Mouse (Mus musculus): ENCODE measurements at regions not wholly inside any gene's neighbourhood (a gene's known extent, or its start where the extent isn't known, plus 50 kb on each side); places are given as distances from the start of the nearest gene placed in this dataset.

GRCm38 (mm10) chr17:85872903-85873413, 184.9 kb upstream of the Six2 start:
- no peak for DNase-seq (ENCODE audit: low spot score)
- Histone ChIP-seq H3K36me3 (replicated peaks; ENCODE audit: control insufficient read depth, insufficient read depth) (no peaks in the 10 kb centered on the region), H3K27ac (no peak overlapping the region), H3K4me3 (replicated peaks; ENCODE audit: low read length) (no peak overlapping the region), H3K4me2 (replicated peaks) (no peak overlapping the region), H3K27me3 (ENCODE audit: control insufficient read depth, insufficient read depth, low read length) (no peaks in the 10 kb centered on the region), H3K4me1 (replicated peaks; ENCODE audit: control insufficient read depth, insufficient read depth, low read length) (peaks cover 19% of the 10 kb centered on the region), H3K9me3 (ENCODE audit: control insufficient read depth, low read length) (no peaks in the 10 kb centered on the region), H3K9ac (no peak overlapping the region)
- ATAC-seq (ENCODE audit: low FRiP score): no peak
- 50% methylated on average over 6 of the region's 6 CpGs for WGBS

- Histone ChIP-seq H3K9me3 (ENCODE audit: control insufficient read depth, low read length) (no peaks in the 10 kb centered on the region), H3K4me1 (replicated peaks; ENCODE audit: control insufficient read depth, insufficient read depth, low read length) (peaks cover 19% of the 10 kb centered on the region), H3K4me3 (replicated peaks; ENCODE audit: low read length) (no peak overlapping the region), H3K27me3 (ENCODE audit: control insufficient read depth, insufficient read depth, low read length) (no peaks in the 10 kb centered on the region; the same call in 1 of the 2 replicates), H3K9ac (no peak overlapping the region), H3K36me3 (replicated peaks; ENCODE audit: control insufficient read depth, insufficient read depth) (no peaks in the 10 kb centered on the region), H3K4me2 (replicated peaks) (no peak overlapping the region), H3K27ac (no peak overlapping the region)
- no peak for ATAC-seq (ENCODE audit: low FRiP score)
- DNase-seq (ENCODE audit: low spot score): no peak
- 72% methylated on average over 8 of the region's 8 CpGs for WGBS
Observed at GRCm38 (mm10) chr17:85870406-85870805, 182.3 kb upstream of the Six2 start.

- no peak overlapping the region for H3K4me2 ChIP-seq (replicated peaks)
- 0 out of 2 replicates have a peak overlapping the region, but pooled peaks have one; percentile 6 for H3K9ac ChIP-seq
- H3K27me3 ChIP-seq (ENCODE audit: control insufficient read depth, insufficient read depth, low read length): no peaks in the 10 kb centered on the region; the same call in 1 of the 2 replicates
- no peak overlapping the region for H3K4me3 ChIP-seq (replicated peaks; ENCODE audit: low read length)
- WGBS: 36% methylated on average over 5 of the region's 5 CpGs
- H3K9me3 ChIP-seq (ENCODE audit: control insufficient read depth, low read length): no peaks in the 10 kb centered on the region
- no peak for DNase-seq (ENCODE audit: low spot score)
- no peaks in the 10 kb centered on the region for H3K36me3 ChIP-seq (replicated peaks; ENCODE audit: control insufficient read depth, insufficient read depth)
- no peak for ATAC-seq (ENCODE audit: low FRiP score)
- H3K4me1 ChIP-seq (replicated peaks; ENCODE audit: control insufficient read depth, insufficient read depth, low read length): peaks cover 14% of the 10 kb centered on the region; the same call in 1 of the 2 replicates
- no peak overlapping the region for H3K27ac ChIP-seq
Observed at GRCm38 (mm10) chr17:85869179-85869578, 181.1 kb upstream of the Six2 start.

- no peaks in the 10 kb centered on the region for H3K36me3 ChIP-seq (replicated peaks; ENCODE audit: control insufficient read depth, insufficient read depth)
- no peak overlapping the region for H3K27ac ChIP-seq
- no peaks in the 10 kb centered on the region; the same call in 1 of the 2 replicates for H3K27me3 ChIP-seq (ENCODE audit: control insufficient read depth, insufficient read depth, low read length)
- DNase-seq (ENCODE audit: low spot score) (no peak), ATAC-seq (ENCODE audit: low FRiP score) (no peak)
- no peak overlapping the region for H3K9ac ChIP-seq
- no peak overlapping the region for H3K4me2 ChIP-seq (replicated peaks)
- H3K9me3 ChIP-seq (ENCODE audit: control insufficient read depth, low read length): no peaks in the 10 kb centered on the region
- H3K4me3 ChIP-seq (replicated peaks; ENCODE audit: low read length): no peak overlapping the region
- 0 out of 2 replicates have a peak, but pooled peaks cover 7% of the 10 kb centered on the region for H3K4me1 ChIP-seq (replicated peaks; ENCODE audit: control insufficient read depth, insufficient read depth, low read length)
- 85% methylated on average over 12 of the region's 12 CpGs for WGBS
Observed at GRCm38 (mm10) chr17:85867945-85868616, 180.0 kb upstream of the Six2 start.

- DNase-seq (ENCODE audit: low spot score) (no peak), ATAC-seq (ENCODE audit: low FRiP score) (no peak)
- 66% methylated on average over 3 of the region's 3 CpGs for WGBS
Observed at GRCm38 (mm10) chr17:85866581-85866980, 178.5 kb upstream of the Six2 start.

GRCm38 (mm10) chr17:85865940-85866339, 177.9 kb upstream of the Six2 start:
- Histone ChIP-seq H3K27ac (no peak overlapping the region), H3K4me3 (replicated peaks; ENCODE audit: low read length) (no peak overlapping the region), H3K27me3 (ENCODE audit: control insufficient read depth, insufficient read depth, low read length) (no peaks in the 10 kb centered on the region; the same call in 1 of the 2 replicates), H3K4me1 (replicated peaks; ENCODE audit: control insufficient read depth, insufficient read depth, low read length) (0 out of 2 replicates have a peak, but pooled peaks cover 7% of the 10 kb centered on the region), H3K4me2 (replicated peaks) (no peak overlapping the region), H3K36me3 (replicated peaks; ENCODE audit: control insufficient read depth, insufficient read depth) (no peaks in the 10 kb centered on the region), H3K9ac (no peak overlapping the region), H3K9me3 (ENCODE audit: control insufficient read depth, low read length) (no peaks in the 10 kb centered on the region)
- DNase-seq (ENCODE audit: low spot score) (no peak), ATAC-seq (ENCODE audit: low FRiP score) (no peak)
- 96% methylated on average over 4 of the region's 4 CpGs for WGBS

More at GRCm38 (mm10) chr17:85866581-85866980, 178.5 kb upstream of the Six2 start:
- Histone ChIP-seq H3K4me3 (replicated peaks; ENCODE audit: low read length) (no peak overlapping the region), H3K27me3 (ENCODE audit: control insufficient read depth, insufficient read depth, low read length) (no peaks in the 10 kb centered on the region; the same call in 1 of the 2 replicates), H3K4me2 (replicated peaks) (no peak overlapping the region), H3K4me1 (replicated peaks; ENCODE audit: control insufficient read depth, insufficient read depth, low read length) (0 out of 2 replicates have a peak, but pooled peaks cover 7% of the 10 kb centered on the region), H3K27ac (no peak overlapping the region), H3K9ac (no peak overlapping the region), H3K36me3 (replicated peaks; ENCODE audit: control insufficient read depth, insufficient read depth) (no peaks in the 10 kb centered on the region), H3K9me3 (ENCODE audit: control insufficient read depth, low read length) (no peaks in the 10 kb centered on the region)

GRCm38 (mm10) chr17:85861328-85861727, 173.3 kb upstream of the Six2 start:
- no peaks in the 10 kb centered on the region for H3K36me3 ChIP-seq (replicated peaks; ENCODE audit: control insufficient read depth, insufficient read depth)
- H3K27ac ChIP-seq: no peak overlapping the region
- no peaks in the 10 kb centered on the region for H3K9me3 ChIP-seq (ENCODE audit: control insufficient read depth, low read length)
- WGBS: 87% methylated on average over 9 of the region's 9 CpGs
- H3K4me3 ChIP-seq (replicated peaks; ENCODE audit: low read length): no peak overlapping the region
- no peaks in the 10 kb centered on the region for H3K27me3 ChIP-seq (ENCODE audit: control insufficient read depth, insufficient read depth, low read length)
- ATAC-seq (ENCODE audit: low FRiP score) (no peak), DNase-seq (ENCODE audit: low spot score) (no peak)
- no peaks in the 10 kb centered on the region for H3K4me1 ChIP-seq (replicated peaks; ENCODE audit: control insufficient read depth, insufficient read depth, low read length)
- no peak overlapping the region for H3K9ac ChIP-seq
- no peak overlapping the region for H3K4me2 ChIP-seq (replicated peaks)

- no peak overlapping the region for H3K4me2 ChIP-seq (replicated peaks)
- H3K36me3 ChIP-seq (replicated peaks; ENCODE audit: control insufficient read depth, insufficient read depth): no peaks in the 10 kb centered on the region
- no peaks in the 10 kb centered on the region for H3K9me3 ChIP-seq (ENCODE audit: control insufficient read depth, low read length)
- ATAC-seq (ENCODE audit: low FRiP score) (no peak), DNase-seq (ENCODE audit: low spot score) (no peak)
- H3K4me3 ChIP-seq (replicated peaks; ENCODE audit: low read length): no peak overlapping the region
- H3K4me1 ChIP-seq (replicated peaks; ENCODE audit: control insufficient read depth, insufficient read depth, low read length): no peaks in the 10 kb centered on the region
- WGBS: 67% methylated on average over 4 of the region's 4 CpGs
- H3K27me3 ChIP-seq (ENCODE audit: control insufficient read depth, insufficient read depth, low read length): no peaks in the 10 kb centered on the region
- H3K9ac ChIP-seq: no peak overlapping the region
- H3K27ac ChIP-seq: no peak overlapping the region
Observed at GRCm38 (mm10) chr17:85860797-85861196, 172.7 kb upstream of the Six2 start.

- Histone ChIP-seq H3K9me3 (ENCODE audit: control insufficient read depth, low read length) (no peaks in the 10 kb centered on the region), H3K36me3 (replicated peaks; ENCODE audit: control insufficient read depth, insufficient read depth) (no peaks in the 10 kb centered on the region), H3K4me1 (replicated peaks; ENCODE audit: control insufficient read depth, insufficient read depth, low read length) (no peaks in the 10 kb centered on the region), H3K27me3 (ENCODE audit: control insufficient read depth, insufficient read depth, low read length) (no peaks in the 10 kb centered on the region), H3K9ac (no peak overlapping the region), H3K4me2 (replicated peaks) (no peak overlapping the region), H3K4me3 (replicated peaks; ENCODE audit: low read length) (no peak overlapping the region), H3K27ac (no peak overlapping the region)
- DNase-seq (ENCODE audit: low spot score) (no peak), ATAC-seq (ENCODE audit: low FRiP score) (no peak)
- 75% methylated on average over 15 of the region's 15 CpGs for WGBS
Observed at GRCm38 (mm10) chr17:85859926-85860707, 172.0 kb upstream of the Six2 start.
